Comparison of ENCODE assay signal across 8 mouse cellular contexts in genomic region chr12:105963012-105963572, GRCm38 (mm10). TPM values are rescaled to one million over a fixed set of nuclear protein-coding genes. Genes with fewer than 3 reads are reported as not detected.
DNase-seq lines count a peak whose midpoint lies in the region; ATAC-seq and TF ChIP-seq lines count a peak whose summit lies in the region.

No protein-coding gene starts in this region.

- no peaks in the 10 kb centered on the region for H3K9me3 ChIP-seq in embryonic facial prominence, embryonic 15.5 days (replicated peaks)
- H3K9me3 ChIP-seq in hindbrain, embryonic 14.5 days (ENCODE audit: control insufficient read depth, low read length): 0 out of 2 replicates have a peak, but pooled peaks cover 3% of the 10 kb centered on the region
- no peaks in the 10 kb centered on the region for H3K9me3 ChIP-seq in neural tube, embryonic 15.5 days (replicated peaks)

- H3K4me2 ChIP-seq in embryonic facial prominence, embryonic 15.5 days (replicated peaks): peak overlapping the region; percentile 94
- H3K4me2 ChIP-seq in hindbrain, embryonic 14.5 days (replicated peaks): peak overlapping the region; percentile 60
- peak overlapping the region; percentile 98 for H3K4me2 ChIP-seq in neural tube, embryonic 15.5 days

- no peak for TF ChIP-seq CTCF in C2C12 (IDR thresholded peaks at IDR 0.05; ENCODE audit: control insufficient read depth, insufficient read depth, insufficient read length)

- H3K27ac ChIP-seq in embryonic facial prominence, embryonic 15.5 days (replicated peaks): no peak overlapping the region
- no peak overlapping the region for H3K27ac ChIP-seq in hindbrain, embryonic 14.5 days
- no peak overlapping the region for H3K27ac ChIP-seq in neural tube, embryonic 15.5 days (replicated peaks)

- H3K4me1 ChIP-seq in embryonic facial prominence, embryonic 15.5 days: peaks cover 35% of the 10 kb centered on the region
- peaks cover 33% of the 10 kb centered on the region for H3K4me1 ChIP-seq in hindbrain, embryonic 14.5 days (replicated peaks; ENCODE audit: control insufficient read depth, insufficient read depth, low read length)
- peaks cover 47% of the 10 kb centered on the region for H3K4me1 ChIP-seq in neural tube, embryonic 15.5 days

- peaks cover 23% of the 10 kb centered on the region for H3K27me3 ChIP-seq in C2C12 (ENCODE audit: control insufficient read depth, insufficient read depth, insufficient read length)
- peaks cover 22% of the 10 kb centered on the region for H3K27me3 ChIP-seq in embryonic facial prominence, embryonic 15.5 days
- H3K27me3 ChIP-seq in hindbrain, embryonic 14.5 days (ENCODE audit: control insufficient read depth, insufficient read depth, low read length): no peaks in the 10 kb centered on the region
- no peaks in the 10 kb centered on the region for H3K27me3 ChIP-seq in neural tube, embryonic 15.5 days (replicated peaks)

- 0 out of 2 replicates have a peak, but pooled peaks have one; percentile 23 for ATAC-seq in cerebellum, adult (ENCODE audit: insufficient number of reproducible peaks, low FRiP score, low TSS enrichment)
- ATAC-seq in embryonic facial prominence, embryonic 15.5 days (ENCODE audit: insufficient number of reproducible peaks, low FRiP score, low TSS enrichment, low read depth): peak; percentile 47; the same call in 1 of the 2 replicates
- ATAC-seq in hindbrain, embryonic 14.5 days (ENCODE audit: low FRiP score): peak; percentile 26; the same call in 1 of the 2 replicates
- ATAC-seq in neural tube, embryonic 15.5 days (ENCODE audit: low FRiP score): peak; percentile 63

- DNase-seq in cerebellum, postnatal 14 days: no peak
- DNase-seq in hindbrain, embryonic 14.5 days (ENCODE audit: low spot score): no peak
- peak; percentile 32 to 33 for DNase-seq in lung, adult 18-20 months
- DNase-seq in embryo, embryonic 9.5 days (ENCODE audit: extremely low spot score): no peak

- no peaks in the 10 kb centered on the region for H3K36me3 ChIP-seq in C2C12 (ENCODE audit: control insufficient read depth, insufficient read depth)
- H3K36me3 ChIP-seq in embryonic facial prominence, embryonic 15.5 days: no peaks in the 10 kb centered on the region
- H3K36me3 ChIP-seq in hindbrain, embryonic 14.5 days (replicated peaks; ENCODE audit: control insufficient read depth, insufficient read depth): no peaks in the 10 kb centered on the region
- no peaks in the 10 kb centered on the region for H3K36me3 ChIP-seq in neural tube, embryonic 15.5 days

- WGBS in embryonic facial prominence, embryonic 15.5 days: 5% methylated on average over 30 of the region's 30 CpGs
- 5% methylated on average over 30 of the region's 30 CpGs for WGBS in hindbrain, embryonic 14.5 days
- WGBS in neural tube, embryonic 15.5 days: 3% methylated on average over 30 of the region's 30 CpGs

- H3K79me3 ChIP-seq in C2C12 (ENCODE audit: low read depth): no peaks in the 10 kb centered on the region

- H3K79me2 ChIP-seq in C2C12 (ENCODE audit: control insufficient read depth, insufficient read depth): no peaks in the 10 kb centered on the region

- H3K9ac ChIP-seq in embryonic facial prominence, embryonic 15.5 days: peak overlapping the region; percentile 46
- peak overlapping the region; percentile 46 for H3K9ac ChIP-seq in hindbrain, embryonic 14.5 days
- peak overlapping the region; percentile 50 for H3K9ac ChIP-seq in neural tube, embryonic 15.5 days (replicated peaks)

- peak overlapping the region; percentile 18 for H3K4me3 ChIP-seq in C2C12 (ENCODE audit: insufficient read depth, poor library complexity, severe bottlenecking)
- peak overlapping the region; percentile 52 for H3K4me3 ChIP-seq in embryonic facial prominence, embryonic 15.5 days (replicated peaks)
- peak overlapping the region; percentile 30 for H3K4me3 ChIP-seq in hindbrain, embryonic 14.5 days (replicated peaks; ENCODE audit: low read length)
- peak overlapping the region; percentile 48 for H3K4me3 ChIP-seq in neural tube, embryonic 15.5 days (replicated peaks)

- peak overlapping the region; percentile 63 for H3ac ChIP-seq in C2C12 (ENCODE audit: control insufficient read depth, insufficient read length, low read depth)

TF ChIP-seq in C2C12, 6 proteins besides CTCF, POLR2A, EP300 and RAD21:
- TF ChIP-seq CEBPB (IDR thresholded peaks at IDR 0.05; ENCODE audit: low read depth) (no peak), MAX (IDR thresholded peaks at IDR 0.05) (peak; percentile 7)

RNA-seq across cellular contexts. Expression of gene Vrk1, which starts 46.9 kb away (rescaled TPM):
- polyA plus RNA-seq in C2C12 (2012; fragmentation: generic; extraction: Trizol): 22.8 TPM
- polyA plus RNA-seq in embryonic facial prominence, embryonic 15.5 days (2015; fragmentation: Nextera tagmentation; extraction: Ambion mirVana): 51.2 and 54.2 TPM in 2 replicates
- 30.6 and 35.1 TPM in 2 replicates for polyA plus RNA-seq in hindbrain, embryonic 14.5 days (2014; fragmentation: Nextera tagmentation; extraction: Ambion mirVana)
- 24.8 and 40.5 TPM in 2 replicates for polyA plus RNA-seq in neural tube, embryonic 15.5 days (2015; fragmentation: Nextera tagmentation; extraction: Ambion mirVana)

Comparison
In these comparisons a context has a peak if more than half of its experiments do, and no peak if none do; other contexts are left out.
1. DNase-seq: peak in lung, adult 18-20 months (2 of 2); none in cerebellum, postnatal 14 days (0 of 2), hindbrain, embryonic 14.5 days (single experiment) and embryo, embryonic 9.5 days (single experiment).
2. Peak in every context shown above with its lines, with median percentiles within 50 percentile points of each other: ATAC-seq, H3K4me3 ChIP-seq, H3K4me2 ChIP-seq and H3K9ac ChIP-seq.